Mouse (Mus musculus): ENCODE results near the gene Actn3.

DNA sequence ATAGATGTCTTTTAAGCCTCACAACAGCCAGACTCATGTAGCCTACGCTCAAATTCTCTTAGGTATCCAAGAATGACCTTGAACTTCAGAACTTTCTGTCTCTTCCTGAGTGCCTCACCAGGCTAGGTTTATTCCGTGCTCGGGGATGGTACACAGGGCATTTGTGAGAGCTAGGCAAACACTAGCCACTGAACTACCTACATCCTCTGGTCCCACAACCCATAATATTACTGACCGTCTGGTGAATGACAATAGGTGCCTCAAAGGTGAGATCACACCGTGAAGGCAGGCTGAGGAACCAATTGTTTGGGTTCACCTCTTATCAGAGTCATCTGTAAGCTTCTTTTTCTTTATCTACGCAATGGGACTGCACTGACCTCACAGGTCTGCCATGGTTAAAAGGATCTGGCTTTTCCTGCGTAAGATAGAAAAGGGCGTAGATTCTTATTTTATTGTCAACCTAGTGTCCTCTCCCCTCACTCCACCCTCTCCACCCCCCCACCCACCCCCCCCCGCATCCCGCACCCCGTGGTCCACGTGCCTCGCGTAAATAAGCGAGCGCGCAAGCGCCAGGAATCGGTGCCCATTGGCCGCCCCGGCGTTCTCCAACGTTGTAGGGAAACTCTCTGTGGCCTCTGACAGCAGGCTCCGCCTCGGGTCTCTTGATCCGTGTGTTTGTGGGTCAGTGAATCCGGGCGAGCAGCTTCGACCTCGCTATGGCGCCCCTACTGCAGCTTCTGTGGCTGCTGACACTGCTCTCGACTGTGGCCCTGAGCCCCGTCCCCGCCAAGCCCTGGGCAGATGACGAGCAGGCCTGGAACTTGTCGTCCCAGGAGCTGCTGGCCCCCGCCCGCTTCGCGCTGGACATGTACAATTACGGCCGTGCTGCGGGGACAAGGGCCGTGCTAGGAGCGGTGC lies 22.9 kb downstream of the Actn3 start, which contains the start of gene Ctsf:
- TF ChIP-seq CTCF (IDR thresholded peaks at IDR 0.05; ENCODE audit: borderline replicate concordance, insufficient read depth, low read depth, low read length) = no peak
- peak; percentile 71 for TF ChIP-seq POLR2A (IDR thresholded peaks at IDR 0.05; ENCODE audit: borderline replicate concordance, insufficient read depth, low read length)
